Mouse (Mus musculus) C2C12 (cell line): ENCODE results near the gene Trp73.

Source experiments
- CTCF ChIP-seq: IDR thresholded peaks from one replicate; pipeline ENCODE4 v1.5.1; 2011; ENCODE audit not compliant: control insufficient read depth, insufficient read depth, insufficient read length
- MAX ChIP-seq: IDR thresholded peaks from one replicate; pipeline ENCODE4 v1.6.1; 2011; ENCODE audit warnings: mild to moderate bottlenecking, control low read depth
- MYOG ChIP-seq: IDR thresholded peaks from one replicate; pipeline ENCODE4 v1.6.1; 2011; ENCODE audit not compliant: control insufficient read depth, insufficient read length; ENCODE audit errors: extremely low read depth
- USF1 ChIP-seq: IDR thresholded peaks from one replicate; pipeline ENCODE4 v1.6.1; 2011; ENCODE audit warnings: low read depth, mild to moderate bottlenecking, control low read depth, moderate library complexity

- no peak for TF ChIP-seq MAX
- no peak for TF ChIP-seq CTCF
- no peak for TF ChIP-seq USF1
- no peak for TF ChIP-seq MYOG
These were observed 48.7 kb downstream of the Trp73 start for GRCm38 (mm10) chr4:154091356-154091755.
